In genomic region chr8:120491166-120491793, GRCm38 (mm10) we compare ENCODE assay signal across 8 mouse cellular contexts.
DNase-seq lines count a peak whose midpoint lies in the region; ATAC-seq lines count a peak whose summit lies in the region.
"Had no signal": no experiment of that assay in that cellular context is flagged by ENCODE, and none has a peak within 500 bp of the region (broad histone marks: within the 10 kb centered on the region; RNA-seq: fewer than 3 reads in every experiment).

No protein-coding gene starts in this region.

- peaks cover 62% of the 10 kb centered on the region for H3K4me1 ChIP-seq in megakaryocyte, embryonic 14.5 days
- peaks cover 68% of the 10 kb centered on the region for H3K4me1 ChIP-seq in forebrain, embryonic 16.5 days (replicated peaks; ENCODE audit: control insufficient read depth, insufficient read depth, low read length)
- peaks cover 65% of the 10 kb centered on the region for H3K4me1 ChIP-seq in liver, embryonic 11.5 days (replicated peaks; ENCODE audit: control insufficient read depth, insufficient read depth, low read length)

- H3K9me3 ChIP-seq in megakaryocyte, embryonic 14.5 days, result no peaks in the 10 kb centered on the region
- H3K9me3 ChIP-seq in forebrain, embryonic 16.5 days (ENCODE audit: control insufficient read depth, low read length), result no peaks in the 10 kb centered on the region
- H3K9me3 ChIP-seq in liver, embryonic 11.5 days (ENCODE audit: control insufficient read depth, low read length), result no peaks in the 10 kb centered on the region
- H3K9me3 ChIP-seq: limb, embryonic 15.5 days had no signal

- H3K27me3 ChIP-seq in megakaryocyte, embryonic 14.5 days (replicated peaks), result no peaks in the 10 kb centered on the region
- H3K27me3 ChIP-seq in forebrain, embryonic 16.5 days (replicated peaks; ENCODE audit: control insufficient read depth, insufficient read depth, low read length), result no peaks in the 10 kb centered on the region
- no peaks in the 10 kb centered on the region for H3K27me3 ChIP-seq in liver, embryonic 11.5 days (replicated peaks; ENCODE audit: control insufficient read depth, insufficient read depth, low read length)

- WGBS in forebrain, embryonic 16.5 days, result 61% methylated on average over 5 of the region's 5 CpGs
- WGBS in liver, embryonic 11.5 days, result 47% methylated on average over 5 of the region's 5 CpGs

- peak overlapping the region; percentile 98 for H3K9ac ChIP-seq in forebrain, embryonic 16.5 days (replicated peaks; ENCODE audit: low read depth, low read length)
- H3K9ac ChIP-seq in liver, embryonic 11.5 days (ENCODE audit: low read depth, low read length), result peak overlapping the region; percentile 95
- H3K9ac ChIP-seq: limb, embryonic 15.5 days had no signal

- H3K4me3 ChIP-seq in megakaryocyte, embryonic 14.5 days (replicated peaks), result peak overlapping the region; percentile 100
- peak overlapping the region; percentile 86 for H3K4me3 ChIP-seq in forebrain, embryonic 16.5 days (replicated peaks; ENCODE audit: low read length)
- H3K4me3 ChIP-seq in liver, embryonic 11.5 days (ENCODE audit: low read depth, low read length), result peak overlapping the region; percentile 98

- H3K36me3 ChIP-seq in megakaryocyte, embryonic 14.5 days (replicated peaks; ENCODE audit: low read length), result peaks cover 63% of the 10 kb centered on the region
- no peaks in the 10 kb centered on the region for H3K36me3 ChIP-seq in forebrain, embryonic 16.5 days (ENCODE audit: control insufficient read depth, insufficient read depth)
- H3K36me3 ChIP-seq in liver, embryonic 11.5 days (ENCODE audit: control insufficient read depth, insufficient read depth, low read length), result no peaks in the 10 kb centered on the region
- H3K36me3 ChIP-seq: limb, embryonic 15.5 days had no signal

- no peak overlapping the region for H3K27ac ChIP-seq in forebrain, embryonic 16.5 days (ENCODE audit: low read length)
- H3K27ac ChIP-seq in liver, embryonic 11.5 days (ENCODE audit: low read depth, low read length), result peak overlapping the region; percentile 34; the same call in 1 of the 2 replicates
- H3K27ac ChIP-seq: limb, embryonic 15.5 days had no signal

- H3K4me2 ChIP-seq in forebrain, embryonic 16.5 days (ENCODE audit: low read length), result peak overlapping the region; percentile 95
- peak overlapping the region; percentile 98 for H3K4me2 ChIP-seq in liver, embryonic 11.5 days

- ATAC-seq in megakaryocyte, adult 5-6 weeks (ENCODE audit: poor library complexity, severe bottlenecking), result no peak
- ATAC-seq in forebrain, embryonic 16.5 days, result no peak
- ATAC-seq in liver, embryonic 11.5 days (replicated peaks; ENCODE audit: low FRiP score), result no peak

- DNase-seq in liver, embryonic 11.5 days (ENCODE audit: low spot score), result no peak
- peak; percentile 21 for DNase-seq in yolk sac, embryonic 10.5 days (ENCODE audit: low spot score)
- DNase-seq in embryo, embryonic 9.5 days (ENCODE audit: extremely low spot score), result no peak
- no peak for DNase-seq in adrenal gland, postnatal 4 days (ENCODE audit: low spot score in 2 of 2)
